Mouse (Mus musculus): ENCODE data around the gene Zfp30.

The Zfp30 gene

DNA sequence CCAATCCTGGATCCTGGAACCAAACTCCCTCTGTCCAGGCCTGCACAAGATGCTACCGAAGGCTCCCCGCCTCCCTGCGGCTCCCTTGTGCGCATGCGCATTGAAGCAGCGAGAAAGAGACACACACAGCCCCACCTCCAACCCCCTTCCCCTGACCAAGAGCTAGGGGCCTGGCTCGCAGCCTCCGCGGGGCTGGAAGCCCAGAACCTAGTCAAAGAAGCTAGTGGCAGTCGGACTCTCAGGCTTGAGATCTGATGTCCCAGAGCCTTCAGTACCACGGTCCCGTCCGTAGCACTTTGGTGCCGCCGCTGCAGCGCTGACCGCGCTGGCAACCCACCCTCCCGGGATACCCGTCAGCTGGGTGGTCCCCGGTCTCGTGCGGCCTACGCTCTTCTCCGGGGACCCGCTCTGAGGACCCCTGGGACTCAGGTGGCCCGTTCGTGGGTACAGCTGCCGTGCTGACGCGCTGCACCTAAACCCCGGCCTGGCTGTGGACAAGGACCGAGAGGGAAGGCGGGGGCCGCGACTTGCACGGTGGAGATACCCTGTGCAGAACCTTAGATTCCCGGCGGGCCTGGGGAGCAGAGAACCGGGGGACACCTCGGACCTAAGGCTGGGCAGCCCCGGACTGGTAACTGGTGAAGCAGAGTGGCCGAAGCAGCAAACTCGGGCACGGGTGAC is at the start of gene Zfp30:
Gene Zfp30 (plus strand): TSS at position 128 of the 681 bp plus-strand sequence.
- DNase-seq = peak; percentile 41 to 50

DNA sequence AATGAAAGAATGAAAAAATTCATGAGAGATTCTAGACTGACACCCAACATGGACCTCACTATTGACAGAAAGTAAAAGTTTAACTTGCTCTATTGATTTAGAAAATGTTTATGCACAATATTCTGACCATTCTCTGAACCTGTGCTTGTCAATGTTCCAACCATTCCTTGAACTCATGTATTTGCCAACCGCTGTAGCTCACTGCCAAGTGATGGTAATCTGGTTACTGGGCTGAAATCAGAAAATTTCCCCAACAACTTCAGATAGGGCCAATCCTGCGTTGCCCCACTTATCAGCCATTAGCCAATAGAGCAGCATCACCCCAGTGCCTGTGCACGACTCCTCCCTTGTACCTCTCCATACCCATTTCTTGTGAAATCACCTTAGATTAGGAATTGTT is 41.5 kb upstream of the Zfp30 start:
- no peak for DNase-seq

GRCm38 (mm10) chr7:29760476-29760875 is 23.3 kb upstream of the Zfp30 start:
- no peak for DNase-seq

GRCm38 (mm10) chr7:29764702-29765101 is 19.1 kb upstream of the Zfp30 start:
- no peak for DNase-seq

DNA sequence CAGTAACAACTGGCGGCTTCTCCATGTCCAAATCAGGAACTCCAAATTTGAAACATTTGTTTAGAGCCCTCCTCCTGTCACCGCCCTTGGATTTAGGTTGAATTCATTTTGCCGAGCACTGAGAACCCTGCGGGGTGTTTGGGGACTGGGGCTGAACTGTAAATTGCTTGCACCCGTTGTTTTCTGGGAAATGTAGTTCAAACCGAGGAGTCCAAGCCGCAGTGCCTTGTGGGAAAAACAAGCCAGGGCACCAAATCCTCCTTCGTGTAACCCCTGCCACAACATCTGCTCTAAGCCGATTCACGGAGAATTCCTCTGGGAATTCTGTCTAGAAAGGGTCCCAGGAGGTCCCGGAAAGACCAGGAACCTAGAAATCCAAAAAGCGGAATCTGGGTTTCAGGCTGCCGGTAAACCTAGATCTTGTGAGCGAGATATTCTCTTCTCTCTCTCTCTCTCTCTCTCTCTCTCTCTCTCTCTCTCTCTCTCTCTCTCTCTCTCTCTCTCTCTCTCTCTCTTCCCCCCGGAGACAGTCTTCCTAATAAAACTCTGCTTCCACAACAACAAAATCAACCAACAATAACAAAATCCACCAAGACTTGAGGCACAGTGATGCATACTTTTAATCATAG is 16.6 kb upstream of the Zfp30 start:
- peak; percentile 60 to 76 for DNase-seq

GRCm38 (mm10) chr7:29768090-29768900 is 15.5 kb upstream of the Zfp30 start, which contains the start of gene Zfp84:
Gene Zfp84 (plus strand): TSS chr7:29768552.
- DNase-seq = peak; percentile 73 to 75

DNA sequence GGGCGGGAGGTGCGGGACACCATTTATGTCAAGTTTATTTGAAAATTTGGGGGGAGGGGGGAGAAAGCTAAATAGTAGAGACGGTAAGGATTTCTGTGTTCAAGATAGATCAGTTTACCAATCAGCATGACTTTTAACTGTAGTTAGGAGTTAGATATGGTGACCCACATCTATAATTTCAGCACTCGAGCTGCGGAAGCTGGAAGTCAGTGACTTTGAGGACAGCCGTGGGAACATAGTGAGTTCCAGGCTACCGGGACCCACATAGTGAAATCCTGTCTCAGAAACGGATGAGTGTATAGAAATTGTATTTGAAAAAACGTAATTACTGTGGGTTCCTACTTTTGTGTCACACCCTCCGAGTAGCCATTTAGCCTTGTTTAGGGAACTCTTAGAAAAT is 14.8 kb upstream of the Zfp30 start:
- DNase-seq = no peak

DNA sequence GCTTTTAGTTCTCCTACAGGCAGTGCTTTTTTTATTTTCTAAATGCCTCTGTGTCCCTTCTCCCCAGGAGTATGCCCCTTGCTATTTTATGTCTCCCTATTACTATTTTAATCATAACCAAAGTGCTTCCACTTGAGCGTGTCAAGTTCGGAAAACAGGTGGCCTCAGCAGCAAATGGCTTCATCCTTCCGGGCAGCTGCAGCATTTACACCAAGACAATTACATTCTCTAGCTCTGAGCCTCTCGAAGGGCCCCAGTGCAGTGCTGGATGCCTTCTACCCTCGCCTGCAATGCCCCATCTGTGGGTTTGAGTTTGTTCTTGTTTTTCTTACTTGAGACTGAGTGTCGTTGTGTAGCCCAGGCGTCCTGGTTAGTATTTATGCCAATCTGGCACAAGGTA is 10.3 kb upstream of the Zfp30 start:
- no peak for DNase-seq

DNA sequence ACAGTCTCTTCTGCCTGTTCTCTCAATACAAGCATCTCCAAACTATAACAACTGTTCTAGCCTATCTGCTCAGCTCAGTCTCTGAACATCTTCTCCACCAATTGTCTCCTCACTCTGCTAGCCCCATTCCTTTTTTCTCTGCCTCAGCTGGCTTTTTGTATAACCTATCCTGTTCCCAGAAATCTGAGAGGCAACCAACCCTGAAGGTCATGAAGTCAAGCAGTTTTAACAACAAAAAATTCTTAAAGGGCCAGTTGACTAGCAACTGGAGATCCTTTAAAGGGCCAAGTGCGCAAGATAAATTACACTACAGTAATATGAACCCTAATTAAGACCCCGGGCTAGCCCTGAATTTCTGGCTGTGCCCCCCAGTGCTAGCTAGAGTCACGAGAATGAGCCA is 9.4 kb upstream of the Zfp30 start:
- no peak for DNase-seq

GRCm38 (mm10) chr7:29776568-29776967 is 7.2 kb upstream of the Zfp30 start:
- no peak for DNase-seq

DNA sequence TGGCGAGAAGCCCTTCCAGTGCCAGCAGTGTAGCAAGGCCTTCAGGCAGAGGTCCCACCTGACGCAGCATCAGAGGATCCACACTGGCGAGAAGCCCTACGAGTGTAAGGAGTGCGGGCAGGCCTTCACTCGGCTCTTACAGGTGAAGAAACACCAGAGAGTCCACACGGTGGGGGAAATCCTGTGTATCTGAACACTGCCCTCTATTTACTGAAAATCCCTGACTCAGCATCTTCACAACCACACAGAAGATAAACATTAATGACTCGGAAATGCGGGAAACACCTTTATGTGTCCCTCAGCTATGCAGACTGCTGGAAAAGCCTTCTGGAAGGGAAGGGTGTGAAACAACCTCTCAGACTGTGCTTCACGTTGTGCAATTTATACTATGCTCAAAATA is 6.4 kb upstream of the Zfp30 start:
- no peak for DNase-seq

GRCm38 (mm10) chr7:29785023-29785422 is 1.2 kb downstream of the Zfp30 start:
- DNase-seq = no peak

DNA sequence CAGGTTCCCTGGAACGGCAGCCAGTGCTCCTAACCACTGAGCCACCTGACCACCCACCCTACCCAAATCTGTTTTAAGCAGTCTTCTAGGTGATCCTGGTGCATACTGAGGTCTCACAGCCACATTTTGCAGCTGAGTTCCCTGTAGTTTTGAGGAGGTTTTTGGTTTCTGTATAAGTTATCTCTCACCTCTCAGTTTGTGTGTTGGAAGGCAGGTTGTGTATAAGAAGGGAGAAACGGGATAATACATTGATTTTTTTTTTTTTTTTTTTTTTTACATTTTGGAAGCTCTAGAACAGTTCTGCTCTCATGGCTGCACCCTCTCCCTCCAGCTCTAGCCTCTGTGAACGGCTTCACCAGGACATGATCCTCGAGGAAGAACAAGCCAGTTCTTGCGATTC is 2.1 kb downstream of the Zfp30 start:
- DNase-seq = no peak

GRCm38 (mm10) chr7:29792906-29793305 is 9.1 kb downstream of the Zfp30 start:
- DNase-seq = no peak

- DNase-seq = no peak
These were observed 23.2 kb downstream of the Zfp30 start for GRCm38 (mm10) chr7:29807046-29807445.

- DNase-seq = no peak
These were observed 28.4 kb downstream of the Zfp30 start for GRCm38 (mm10) chr7:29812244-29812643.

- DNase-seq = no peak
These were observed 30.6 kb downstream of the Zfp30 start for GRCm38 (mm10) chr7:29814381-29814780.

DNA sequence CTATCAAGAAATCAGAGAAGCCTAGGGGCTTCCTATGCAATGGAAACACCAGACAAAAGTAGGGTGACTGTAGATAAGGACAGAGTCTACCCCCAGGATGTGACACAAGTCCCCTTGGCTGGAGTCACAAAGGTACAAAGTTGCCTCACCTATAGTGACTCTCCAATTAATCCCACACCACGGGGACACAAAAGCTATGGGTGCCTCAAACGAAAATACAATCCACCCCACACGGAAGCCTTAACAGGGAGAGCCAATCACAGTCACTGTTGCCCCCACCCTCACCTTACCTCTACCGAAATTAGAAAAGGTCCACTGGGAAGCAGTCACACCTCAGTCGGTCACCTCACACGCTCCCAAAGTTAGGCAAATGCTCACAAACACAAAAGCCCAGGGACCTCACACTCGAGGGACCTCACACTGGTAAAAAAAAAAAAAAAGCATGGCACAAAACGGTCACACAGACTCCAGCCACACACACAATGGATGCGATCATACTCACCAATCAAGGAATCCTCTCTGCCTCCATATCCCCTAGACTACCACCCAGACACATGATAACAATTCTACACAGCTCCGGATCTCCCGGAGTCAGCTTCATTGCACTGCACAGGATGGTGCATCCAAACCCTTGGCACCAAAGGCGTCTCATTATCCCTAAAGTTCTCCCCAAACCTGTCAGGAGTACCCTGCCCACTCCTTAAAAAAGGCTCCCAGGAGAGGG is 31.4 kb downstream of the Zfp30 start:
- DNase-seq = no peak

DNA sequence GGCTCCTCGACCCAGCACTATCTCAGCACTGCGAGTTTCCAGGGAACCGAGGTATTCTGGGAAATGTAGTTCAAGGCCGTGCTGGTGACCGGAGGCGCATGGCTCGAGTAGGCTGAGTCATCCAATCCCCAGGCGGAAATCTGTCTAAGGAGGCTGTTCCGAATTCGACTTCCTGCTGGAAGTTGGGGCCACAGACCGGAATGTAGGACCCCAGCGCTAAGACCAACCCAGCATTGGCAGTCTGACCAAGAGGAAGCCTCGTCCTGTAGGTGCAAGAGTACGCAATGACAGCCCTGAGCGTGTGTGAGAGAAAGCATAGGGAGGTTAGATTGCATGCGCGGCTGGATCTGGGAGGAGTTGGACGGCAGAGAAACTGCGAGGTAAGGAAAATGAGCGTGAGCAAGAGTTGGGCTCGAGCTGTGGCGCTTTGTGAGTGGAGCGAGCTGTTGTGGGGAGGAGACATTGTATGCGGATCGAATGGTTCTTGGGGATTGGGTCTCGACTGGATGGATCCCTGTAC is 32.2 kb downstream of the Zfp30 start, which contains the start of gene Zfp790:
Gene Zfp790 (plus strand): TSS at position 205 of the 520 bp plus-strand sequence.
- DNase-seq = peak; percentile 64 to 67

DNA sequence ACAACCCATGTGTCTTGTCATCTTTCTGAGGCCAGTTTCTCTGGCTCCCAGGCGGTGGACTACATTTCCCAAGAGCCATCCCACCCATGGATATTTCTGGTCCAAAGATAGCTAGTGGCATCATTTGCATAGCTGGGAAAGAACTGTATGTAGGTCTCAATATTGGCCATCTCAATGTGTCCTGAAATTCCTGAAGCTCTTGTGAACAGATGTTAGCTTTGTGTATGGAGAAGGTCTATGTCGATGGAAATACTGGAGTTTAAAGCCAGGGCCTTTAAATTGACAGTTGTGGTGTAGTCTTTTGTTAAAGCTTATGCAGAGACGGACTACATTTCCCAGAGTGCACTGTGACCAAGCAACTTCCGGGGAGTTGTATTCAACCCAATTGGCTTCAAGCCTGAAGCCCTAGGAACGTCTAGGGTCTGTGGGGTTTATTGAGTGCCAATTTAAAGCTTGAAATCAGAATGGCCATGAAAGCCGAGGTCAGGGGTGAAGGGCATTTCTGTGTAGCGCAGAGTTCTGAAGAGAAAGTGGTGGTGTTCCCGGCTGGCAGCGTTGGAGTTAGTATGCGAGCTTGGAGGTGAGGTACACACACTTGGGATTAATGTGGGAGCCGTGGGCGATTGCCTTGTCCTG is 34.9 kb downstream of the Zfp30 start:
- DNase-seq = peak; percentile 23 to 65

DNA sequence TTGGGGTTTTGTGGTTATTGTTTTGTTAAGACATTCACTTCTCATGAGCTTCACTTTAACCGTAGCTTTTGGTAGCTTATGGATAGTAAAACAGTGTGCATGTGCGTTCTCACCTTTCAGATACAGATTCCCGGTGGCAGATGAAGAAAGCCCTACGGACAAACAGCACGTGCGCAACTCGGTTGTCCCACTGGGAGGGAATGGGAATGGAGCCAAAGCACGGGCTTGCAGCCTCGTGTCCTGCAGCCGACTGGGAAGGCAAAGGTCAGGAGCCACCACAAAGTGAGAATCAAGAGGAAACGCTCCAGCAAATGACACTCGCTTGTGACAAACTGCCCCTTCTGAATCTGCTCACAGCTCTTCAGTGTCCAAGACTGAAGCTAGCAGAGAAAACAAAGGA is 44.2 kb downstream of the Zfp30 start:
- DNase-seq = no peak

DNA sequence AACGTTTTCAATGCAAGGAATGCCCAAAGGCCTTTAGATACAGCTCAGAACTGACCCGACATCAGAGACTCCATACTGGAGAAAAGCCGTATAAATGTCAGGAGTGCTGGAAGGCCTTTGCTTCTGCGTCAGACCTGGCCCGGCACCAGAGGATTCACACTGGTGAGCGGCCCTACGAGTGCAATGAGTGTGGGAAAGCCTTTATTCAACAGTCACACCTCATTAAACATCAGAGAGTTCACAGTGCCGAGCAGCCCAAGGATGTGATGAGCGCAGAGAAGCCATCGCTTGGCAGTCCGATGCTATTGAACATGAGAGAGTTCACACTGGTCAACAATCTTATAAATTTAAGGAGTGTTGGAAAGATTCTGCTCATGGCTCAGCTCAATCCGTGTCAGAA is 46.0 kb downstream of the Zfp30 start:
- DNase-seq = no peak
